2 mouse cellular contexts compared by ENCODE assay signal in the genomic region with DNA sequence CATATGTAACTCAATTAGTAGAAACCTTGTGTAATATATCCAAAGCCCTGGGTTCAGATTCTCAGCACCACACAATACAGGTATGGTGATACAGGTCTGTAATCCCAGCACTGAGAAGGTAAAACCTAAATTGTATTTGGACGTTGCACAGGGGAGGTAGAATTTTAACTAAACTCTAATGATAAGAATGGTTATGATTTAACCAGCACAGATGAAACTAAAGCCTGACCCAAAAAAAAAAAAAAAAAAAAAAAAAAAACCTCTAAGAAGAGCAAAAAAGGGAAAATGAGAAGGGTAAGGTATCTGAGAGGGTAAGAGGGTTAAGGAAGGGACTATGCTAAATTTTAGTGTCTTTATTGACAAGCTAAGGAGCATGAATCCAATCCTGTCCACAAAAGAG.
TF ChIP-seq lines count a peak whose summit lies in the region.

No protein-coding gene starts in this region.

TF ChIP-seq in CH12.LX, 34 proteins besides CTCF, POLR2A, EP300 and RAD21:
- no peak for TF ChIP-seq ZKSCAN1 (IDR thresholded peaks at IDR 0.05; ENCODE audit: borderline replicate concordance, low read depth, low read length)
- no peak for TF ChIP-seq KAT2A (IDR thresholded peaks at IDR 0.05; ENCODE audit: insufficient replicate concordance, low read length)
- no peak for TF ChIP-seq MAX (IDR thresholded peaks at IDR 0.05; ENCODE audit: low read length)
- TF ChIP-seq TCF12 (IDR thresholded peaks at IDR 0.05; ENCODE audit: low read depth, low read length) = no peak
- peak; percentile 59 for TF ChIP-seq ZNF384 (IDR thresholded peaks at IDR 0.05; ENCODE audit: low read depth, low read length)
- TF ChIP-seq SIN3A (IDR thresholded peaks at IDR 0.05; ENCODE audit: low read length) = no peak
- TF ChIP-seq ELF1 (IDR thresholded peaks at IDR 0.05; ENCODE audit: low read depth, low read length) = no peak
- TF ChIP-seq POLR2AphosphoS2 (IDR thresholded peaks at IDR 0.05; ENCODE audit: low read depth, low read length) = no peak

TF ChIP-seq in MEL, 35 proteins besides CTCF, POLR2A, EP300 and RAD21:
- no peak for TF ChIP-seq ZMIZ1 (IDR thresholded peaks at IDR 0.05; ENCODE audit: low read depth, low read length)
- no peak for TF ChIP-seq MAX (IDR thresholded peaks at IDR 0.05; ENCODE audit: low read length)
- no peak for TF ChIP-seq ELF1 (IDR thresholded peaks at IDR 0.05; ENCODE audit: low read depth, low read length)
- peak; percentile 73 for TF ChIP-seq ZNF384 (IDR thresholded peaks at IDR 0.05; ENCODE audit: low read depth, low read length)
- no peak for TF ChIP-seq POLR2AphosphoS2 (IDR thresholded peaks at IDR 0.05; ENCODE audit: low read length)
